ENCODE assay signal across 9 mouse cellular contexts in the genomic region with DNA sequence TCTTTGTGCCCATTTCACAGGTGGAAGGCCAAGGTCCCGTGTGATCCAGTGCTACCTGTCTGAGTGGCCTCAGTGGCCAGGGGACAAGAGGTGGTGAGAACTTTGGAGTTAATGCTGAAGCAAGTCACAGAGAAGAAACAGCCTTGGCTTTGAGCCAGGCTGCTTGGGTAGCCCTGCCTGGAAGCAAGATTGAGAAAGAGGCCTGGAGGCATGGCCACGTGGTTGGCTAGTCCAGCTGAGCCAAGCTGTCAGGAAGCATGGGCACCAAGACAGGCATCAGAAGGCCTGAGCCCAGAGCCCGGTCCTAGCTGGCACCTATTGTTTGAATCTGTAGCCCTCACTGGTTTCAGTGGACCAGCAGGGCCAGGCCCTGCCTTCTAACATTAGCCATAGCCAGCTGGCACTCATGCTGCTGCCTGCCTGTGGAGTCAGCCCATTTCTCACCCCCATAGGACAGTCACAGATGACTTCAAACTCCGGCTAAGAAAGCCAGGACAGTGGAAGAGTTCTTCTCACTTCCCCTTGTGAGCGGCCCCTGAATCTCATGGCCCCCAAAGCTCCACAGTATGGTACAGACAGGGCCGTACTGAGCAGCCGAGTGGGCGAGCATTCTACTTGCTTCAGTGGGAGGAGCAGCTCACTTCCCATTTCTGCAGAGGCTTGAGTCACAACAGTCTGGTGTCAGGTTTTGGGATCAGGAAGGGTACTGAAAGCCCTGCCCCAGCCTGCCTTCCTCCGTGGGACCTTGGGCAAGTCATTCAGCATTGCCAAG. TPM values are rescaled to one million over a fixed set of nuclear protein-coding genes. Genes with fewer than 3 reads are reported as not detected.
DNase-seq lines count a peak whose midpoint lies in the region; ATAC-seq and TF ChIP-seq lines count a peak whose summit lies in the region.
"Had no signal": no experiment of that assay in that cellular context is flagged by ENCODE, and none has a peak within 500 bp of the region (broad histone marks: within the 10 kb centered on the region; RNA-seq: fewer than 3 reads in every experiment).

No protein-coding gene starts in this region.

- H3K27me3 ChIP-seq in spleen, adult 2 months (ENCODE audit: control insufficient read depth, insufficient read depth, low read length), result no peaks in the 10 kb centered on the region
- no peaks in the 10 kb centered on the region for H3K27me3 ChIP-seq in liver, embryonic 15.5 days

- TF ChIP-seq POLR2A in spleen, adult 2 months (IDR thresholded peaks at IDR 0.05; ENCODE audit: low read depth, low read length), result no peak
- no peak for TF ChIP-seq POLR2A in bone marrow macrophage, adult 2 months (IDR thresholded peaks at IDR 0.05; ENCODE audit: borderline replicate concordance, low read depth, low read length)

- 22% methylated on average over 9 of the region's 9 CpGs for WGBS in spleen, adult 2 months
- WGBS in liver, embryonic 15.5 days (ENCODE audit: insufficient replicate concordance), result 37% methylated on average over 9 of the region's 9 CpGs

- peaks cover 28% of the 10 kb centered on the region for H3K36me3 ChIP-seq in spleen, adult 2 months (ENCODE audit: control insufficient read depth, insufficient read depth, low read length)
- H3K36me3 ChIP-seq in liver, embryonic 15.5 days (replicated peaks), result peaks cover 6% of the 10 kb centered on the region; the same call in 1 of the 2 replicates

- peak in 1 of 2 experiments; percentile 65 for DNase-seq in spleen, adult 2 months (ENCODE audit: low read depth in 1 of 2, low spot score in 2 of 2)
- DNase-seq in spleen, postnatal 14 days (ENCODE audit: low spot score in 2 of 2), result no peak
- peak; percentile 61 for DNase-seq in gastrocnemius, adult 18-20 months (ENCODE audit: low spot score)
- peak; percentile 81 to 92 for DNase-seq in kidney, postnatal 25 days
- peak; percentile 81 to 90 for DNase-seq in right cerebral cortex, postnatal 10 days (ENCODE audit: low spot score in 2 of 2)
- DNase-seq in neural tube, embryonic 10.5 days (ENCODE audit: extremely low spot score, low spot score), result no peak

- no peak overlapping the region for H3K4me2 ChIP-seq in liver, embryonic 15.5 days

- no peaks in the 10 kb centered on the region for H3K9me3 ChIP-seq in liver, embryonic 15.5 days (replicated peaks)

- H3K27ac ChIP-seq in spleen, adult 2 months (ENCODE audit: insufficient read depth, low read length), result peak overlapping the region; percentile 70
- H3K27ac ChIP-seq in bone marrow macrophage, adult 2 months (ENCODE audit: insufficient read depth, low read depth, low read length), result peak overlapping the region; percentile 97
- peak overlapping the region; percentile 51; the same call in 1 of the 2 replicates for H3K27ac ChIP-seq in liver, embryonic 15.5 days (replicated peaks)

- no peak overlapping the region for H3K9ac ChIP-seq in liver, embryonic 15.5 days

- H3K4me3 ChIP-seq in spleen, adult 2 months (ENCODE audit: extremely low read depth, insufficient read depth, insufficient read length), result no peak overlapping the region
- H3K4me3 ChIP-seq in bone marrow macrophage, adult 2 months (ENCODE audit: insufficient read depth, low read length), result peak overlapping the region; percentile 17
- no peak overlapping the region for H3K4me3 ChIP-seq in liver, embryonic 15.5 days (replicated peaks)
- H3K4me3 ChIP-seq: erythroblast, embryonic 14.5 days had no signal

- TF ChIP-seq CTCF in spleen, adult 2 months (IDR thresholded peaks at IDR 0.05; ENCODE audit: extremely low read depth, insufficient read depth, insufficient read length, insufficient replicate concordance), result no peak
- no peak for TF ChIP-seq CTCF in bone marrow macrophage, adult 2 months (IDR thresholded peaks at IDR 0.05; ENCODE audit: low read depth, low read length)

- 0 out of 2 replicates have a peak, but pooled peaks have one; percentile 3 for ATAC-seq in liver, embryonic 15.5 days (ENCODE audit: insufficient read depth)

- peaks cover 45% of the 10 kb centered on the region for H3K4me1 ChIP-seq in spleen, adult 2 months (ENCODE audit: control insufficient read depth, insufficient read depth, insufficient read length)
- peaks cover 51% of the 10 kb centered on the region for H3K4me1 ChIP-seq in bone marrow macrophage, adult 2 months (ENCODE audit: control insufficient read depth, insufficient read depth, low read length)
- H3K4me1 ChIP-seq in liver, embryonic 15.5 days (replicated peaks), result peaks cover 45% of the 10 kb centered on the region

RNA-seq across cellular contexts. Expression of a gene that starts 11.4 kb away (rescaled TPM):
- 27.6 and 36.4 TPM in 2 replicates for polyA plus RNA-seq in spleen, adult 2 months (2012; rRNA removed)
- polyA plus RNA-seq in bone marrow macrophage, adult 2 months (2012; ENCODE audit: insufficient read depth, insufficient read length, missing spikeins), result 27.3 and 29.1 TPM in 2 replicates
- 1 to 10 TPM; 2.8 to 3.0 TPM for total RNA-seq in gastrocnemius, adult 18-20 months (2021)
- polyA plus RNA-seq in liver, embryonic 15.5 days (2015; fragmentation: Nextera tagmentation; extraction: Ambion mirVana), result 0.51 and 0.61 TPM in 2 replicates

RNA-seq across cellular contexts. Expression of a gene that starts 31.3 kb away (rescaled TPM):
- 11.3 and 12.7 TPM in 2 replicates for polyA plus RNA-seq in spleen, adult 2 months (2012; rRNA removed)
- polyA plus RNA-seq in bone marrow macrophage, adult 2 months (2012; ENCODE audit: insufficient read depth, insufficient read length, missing spikeins), result 32.4 and 36.6 TPM in 2 replicates
- 10 to 100 TPM; 11.6 TPM for total RNA-seq in gastrocnemius, adult 18-20 months (2021)
- polyA plus RNA-seq in liver, embryonic 15.5 days (2015; fragmentation: Nextera tagmentation; extraction: Ambion mirVana), result 16.3 and 18.3 TPM in 2 replicates

RNA-seq across cellular contexts. Expression of a gene that starts 49.8 kb away (rescaled TPM):
- 7.2 and 9.1 TPM in 2 replicates for polyA plus RNA-seq in spleen, adult 2 months (2012; rRNA removed)
- polyA plus RNA-seq in bone marrow macrophage, adult 2 months (2012; ENCODE audit: insufficient read depth, insufficient read length, missing spikeins), result 18.0 and 18.5 TPM in 2 replicates
- 1 to 10 TPM; 4.8 TPM for total RNA-seq in gastrocnemius, adult 18-20 months (2021)
- 14.2 and 15.1 TPM in 2 replicates for polyA plus RNA-seq in liver, embryonic 15.5 days (2015; fragmentation: Nextera tagmentation; extraction: Ambion mirVana)

RNA-seq across cellular contexts. Expression of a gene that starts 50.8 kb away (rescaled TPM):
- polyA plus RNA-seq in spleen, adult 2 months (2012; rRNA removed), result not detected in 2 replicates
- 0.37 TPM in 1 of 2 replicates, not detected in the other for polyA plus RNA-seq in bone marrow macrophage, adult 2 months (2012; ENCODE audit: insufficient read depth, insufficient read length, missing spikeins)
- total RNA-seq in gastrocnemius, adult 18-20 months (2021), result not detected
- not detected in 2 replicates for polyA plus RNA-seq in liver, embryonic 15.5 days (2015; fragmentation: Nextera tagmentation; extraction: Ambion mirVana)
- polyA plus RNA-seq: erythroblast, embryonic 14.5 days had no signal

Comparison
In these comparisons a context has a peak if more than half of its experiments do, and no peak if none do; other contexts are left out.
1. DNase-seq: peak in gastrocnemius, adult 18-20 months (single experiment), kidney, postnatal 25 days (2 of 2) and right cerebral cortex, postnatal 10 days (2 of 2); none in spleen, postnatal 14 days (0 of 2) and neural tube, embryonic 10.5 days (single experiment).
2. RNA of a gene that starts 11.4 kb away (polyA plus RNA-seq): 27.3 to 29.1 TPM in bone marrow macrophage, adult 2 months and 27.6 to 36.4 TPM in spleen, adult 2 months; 0.51 to 0.61 TPM in liver, embryonic 15.5 days; every median in the first group is over 10 times any median in the second.
3. Peak in every context shown above with its lines, with median percentiles within 50 percentile points of each other: H3K27ac ChIP-seq.